Mouse (Mus musculus) G1E (cell line): Measurements from ENCODE around the gene Lysmd3.

Experiments
- CTCF ChIP-seq: IDR thresholded peaks from 2 replicates; pipeline ENCODE4 v1.5.1; 2012; ENCODE audit warnings: low read depth, low read length, inconsistent platforms, mixed read lengths
- GATA1 ChIP-seq: IDR thresholded peaks from 2 replicates; pipeline ENCODE4 v1.6.1; 2012; ENCODE audit warnings: borderline replicate concordance, low read length, inconsistent platforms, mixed read lengths
- GATA2 ChIP-seq: IDR thresholded peaks from 2 replicates; pipeline ENCODE4 v1.6.1; 2012; ENCODE audit warnings: low read depth, low read length, inconsistent platforms, borderline replicate concordance
- POLR2AphosphoS5 ChIP-seq: IDR thresholded peaks from 2 replicates; pipeline ENCODE4 v1.6.1; 2012; ENCODE audit warnings: low read depth, low read length, inconsistent platforms; ENCODE audit not compliant: insufficient replicate concordance
- TAL1 ChIP-seq: conservative IDR thresholded peaks from 2 replicates; pipeline ENCODE4 v1.6.1; 2012; ENCODE audit warnings: low read depth, low read length, inconsistent platforms, mixed read lengths

DNA sequence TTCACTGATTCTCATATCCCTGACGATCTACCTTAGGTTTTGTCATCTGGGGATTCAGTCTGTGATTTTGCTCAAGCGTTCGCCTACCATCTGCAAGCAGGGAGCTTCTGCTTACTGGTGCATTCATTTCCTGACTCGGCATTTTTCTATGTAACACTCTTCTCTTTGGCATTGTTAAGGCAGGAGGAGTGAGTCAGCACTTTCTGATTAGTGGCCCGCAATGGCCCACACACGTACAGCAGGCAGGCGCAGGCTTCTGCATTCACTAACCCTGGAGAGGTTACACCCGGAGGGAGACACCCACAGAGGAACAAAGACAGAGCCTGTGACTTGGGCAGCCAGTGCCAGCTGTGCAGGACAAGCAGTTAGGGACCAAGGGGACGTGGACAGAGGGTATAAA is 34.1 kb downstream of the Lysmd3 start:
- TF ChIP-seq CTCF = no peak
- no peak for TF ChIP-seq GATA1
- no peak for TF ChIP-seq POLR2AphosphoS5
- no peak for TF ChIP-seq TAL1
- no peak for TF ChIP-seq GATA2
